Mouse (Mus musculus): ENCODE measurements around the gene Tmem129.

DNA sequence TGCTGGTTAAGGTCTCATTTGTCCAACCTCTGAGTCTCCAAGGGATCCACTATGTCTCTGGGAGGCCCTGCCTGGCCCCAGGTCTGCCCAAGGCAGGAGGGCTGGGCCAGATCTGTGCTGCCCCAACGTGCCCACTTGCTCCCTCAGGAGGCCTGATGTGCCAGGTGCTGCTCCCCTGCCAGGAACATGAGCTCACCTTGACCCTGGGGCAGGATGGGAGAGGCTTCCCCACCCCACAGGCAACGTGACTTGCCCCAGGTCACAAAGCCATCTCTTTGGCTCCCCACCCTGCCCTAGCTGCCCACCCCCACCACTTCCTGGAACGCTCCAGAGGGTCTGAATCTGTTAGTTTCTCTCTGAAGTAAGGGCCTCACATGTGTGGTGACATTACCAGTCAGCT lies 22.8 kb upstream of the Tmem129 start:
- TF ChIP-seq POLR2A (IDR thresholded peaks at IDR 0.05; ENCODE audit: borderline replicate concordance, extremely low read depth, insufficient read depth, insufficient read length, poor library complexity, severe bottlenecking) (no peak), CTCF (IDR thresholded peaks at IDR 0.05; ENCODE audit: borderline replicate concordance, extremely low read depth, insufficient read depth, insufficient read length) (no peak)
